Mouse (Mus musculus): ENCODE data around the gene Limch1.

Gene Limch1

DNA sequence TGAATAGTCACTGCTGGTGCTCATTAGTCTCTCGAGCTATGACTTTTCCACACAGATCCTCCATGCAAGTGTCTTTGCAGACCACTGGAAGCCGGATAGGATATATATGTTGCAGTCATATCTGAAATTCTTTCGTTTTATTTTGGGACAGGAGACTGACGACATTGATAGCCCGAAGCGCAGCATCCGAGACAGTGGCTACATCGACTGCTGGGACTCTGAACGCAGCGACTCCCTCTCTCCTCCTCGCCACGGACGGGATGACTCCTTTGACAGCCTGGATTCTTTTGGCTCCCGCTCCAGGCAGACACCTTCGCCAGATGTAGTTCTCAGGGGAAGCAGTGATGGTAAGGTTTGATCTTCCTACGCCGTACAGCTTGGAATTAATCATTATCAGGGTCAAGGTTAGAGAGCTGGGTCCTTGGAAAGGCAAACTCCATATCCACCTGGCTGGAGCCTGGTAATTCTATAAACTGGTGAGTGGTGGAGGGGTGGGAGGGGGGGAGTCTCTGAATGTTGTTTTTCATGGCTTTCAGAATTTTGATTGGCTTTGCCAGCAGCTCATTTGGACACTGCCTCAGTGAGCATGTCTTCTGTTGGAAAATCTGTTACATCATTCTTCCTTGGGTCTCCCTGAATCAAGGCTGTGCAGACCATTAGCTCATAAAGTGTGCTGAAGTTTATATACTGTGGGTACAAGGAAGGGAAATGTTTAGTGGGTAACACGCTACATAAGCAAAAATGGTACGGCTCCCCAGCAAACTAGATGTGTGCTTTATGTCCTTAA is 223.5 kb downstream of the Limch1 start:
- no peak for DNase-seq (ENCODE audit: low spot score in 2 of 2)

DNA sequence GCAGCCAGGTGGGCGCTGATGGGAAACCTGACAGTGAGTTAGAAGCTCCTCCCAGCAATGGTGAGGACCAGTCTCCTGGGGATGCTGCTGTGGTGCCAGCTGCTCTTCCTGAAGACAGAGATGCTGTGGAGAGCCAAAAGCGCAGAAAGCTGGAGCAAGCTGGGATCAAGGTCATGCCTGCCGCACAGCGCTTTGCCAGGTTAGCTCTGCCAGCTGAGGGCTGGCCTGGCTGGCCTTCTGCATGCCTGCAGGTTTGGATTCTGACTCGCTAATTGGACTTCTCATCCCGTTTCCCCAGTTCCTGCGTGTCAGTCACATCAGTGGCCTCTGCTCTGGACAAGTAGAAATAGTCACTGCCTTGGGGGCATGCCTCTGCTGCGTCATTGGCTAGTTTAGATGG is 230.0 kb downstream of the Limch1 start:
- no peak for DNase-seq (ENCODE audit: low spot score in 2 of 2)

DNA sequence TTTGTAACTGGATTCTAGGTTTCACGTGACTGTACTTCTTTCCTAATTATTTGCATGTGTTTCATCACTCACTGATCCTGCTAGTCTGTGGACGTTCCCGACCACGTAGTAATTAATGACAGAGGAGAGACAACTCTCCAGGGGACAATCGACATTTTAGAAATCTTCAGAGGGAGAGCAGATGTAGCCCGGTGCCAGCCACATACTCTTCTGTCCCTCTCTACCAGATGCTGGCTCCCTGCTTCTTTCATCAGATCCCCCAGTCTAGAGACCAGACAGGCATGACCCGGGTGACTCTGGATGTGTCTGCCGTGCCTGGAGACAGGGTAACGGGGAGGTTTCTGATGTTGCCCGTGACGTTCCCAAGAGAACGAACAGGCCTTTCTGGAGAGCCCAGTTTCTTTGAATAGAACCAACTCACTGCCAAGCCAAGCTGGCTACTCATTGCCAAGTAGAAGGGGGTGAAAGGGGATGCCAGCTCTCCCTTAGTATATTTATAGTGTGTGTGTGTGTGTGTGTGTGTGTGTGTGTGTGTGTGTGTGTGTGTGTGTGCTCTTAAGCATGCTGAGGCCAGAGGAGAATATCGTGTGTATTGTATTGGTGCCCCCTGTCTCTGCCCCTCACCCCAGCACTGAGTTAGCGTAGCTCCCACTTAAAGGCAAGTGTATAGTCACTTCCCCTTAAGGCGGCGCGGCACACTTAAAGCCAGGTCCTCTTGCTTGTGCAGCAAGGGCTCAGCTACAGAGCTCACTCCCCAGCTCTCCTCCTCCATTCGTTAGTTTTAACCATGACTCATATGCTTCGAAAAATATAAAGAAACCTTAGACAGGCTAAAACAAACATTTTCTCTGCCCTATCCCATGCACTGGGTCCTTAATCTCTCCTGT is 233.9 kb downstream of the Limch1 start:
- no peak for DNase-seq (ENCODE audit: low spot score in 2 of 2)

DNA sequence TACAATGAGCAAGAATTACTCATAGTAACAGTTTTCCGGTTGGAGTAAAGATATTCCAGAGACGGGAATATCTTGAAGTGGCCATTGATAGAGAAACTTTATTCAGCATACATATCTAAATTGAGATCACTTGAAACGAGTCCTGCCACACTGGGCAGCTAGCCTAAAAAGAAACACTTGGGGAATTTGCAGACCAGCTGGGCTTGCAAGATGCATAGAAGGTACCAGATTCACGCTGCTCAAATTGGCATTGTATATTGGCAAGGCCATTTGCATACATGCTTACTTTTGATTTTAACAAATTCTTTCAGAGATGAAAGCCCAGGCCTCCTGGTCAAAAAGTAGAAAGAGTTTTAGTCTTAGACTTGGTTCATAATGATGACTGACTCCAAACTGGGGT is 235.2 kb downstream of the Limch1 start:
- peak in 1 of 2 experiments; percentile 68 for DNase-seq (ENCODE audit: low spot score in 2 of 2)

DNA sequence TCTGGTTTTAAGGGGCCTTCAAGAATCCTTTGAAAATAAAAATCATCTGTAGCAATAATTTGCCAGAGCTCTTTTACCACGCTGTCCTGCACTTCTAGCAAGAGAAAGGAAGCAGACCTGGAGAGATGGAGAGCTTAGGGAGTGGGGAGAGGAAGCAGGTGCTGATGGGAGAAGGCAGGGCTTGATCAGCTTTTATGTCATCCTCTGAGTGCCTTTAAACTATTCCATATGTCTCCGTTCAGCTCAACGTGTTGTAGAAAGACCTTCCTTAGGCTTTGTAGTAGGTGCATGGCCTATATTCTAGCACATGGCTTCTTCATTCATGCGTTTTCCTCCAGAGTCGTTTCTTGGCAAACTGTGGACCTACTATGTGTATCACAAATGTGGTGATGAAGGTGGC is 237.5 kb downstream of the Limch1 start:
- DNase-seq (ENCODE audit: low spot score in 2 of 2) = no peak

DNA sequence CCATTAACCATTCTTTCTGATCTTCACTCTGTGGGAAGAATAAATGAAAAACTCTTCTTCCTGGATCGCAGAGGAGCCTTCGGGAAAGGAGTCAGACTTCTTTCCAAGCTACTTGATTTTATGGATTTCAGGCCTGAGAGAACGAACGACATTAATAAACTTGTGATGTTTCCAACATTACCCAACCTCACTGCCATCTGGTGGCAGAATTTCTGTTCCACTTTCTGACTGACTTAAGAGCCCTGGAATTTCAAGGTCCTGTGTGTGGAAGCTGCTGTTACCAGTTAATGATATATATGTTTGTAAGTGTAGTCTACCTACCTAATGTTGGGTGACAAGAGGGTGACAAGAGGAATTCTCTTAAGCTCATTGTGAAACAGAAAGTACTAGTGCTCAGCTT is 243.3 kb downstream of the Limch1 start:
- no peak for DNase-seq (ENCODE audit: low spot score in 2 of 2)

DNA sequence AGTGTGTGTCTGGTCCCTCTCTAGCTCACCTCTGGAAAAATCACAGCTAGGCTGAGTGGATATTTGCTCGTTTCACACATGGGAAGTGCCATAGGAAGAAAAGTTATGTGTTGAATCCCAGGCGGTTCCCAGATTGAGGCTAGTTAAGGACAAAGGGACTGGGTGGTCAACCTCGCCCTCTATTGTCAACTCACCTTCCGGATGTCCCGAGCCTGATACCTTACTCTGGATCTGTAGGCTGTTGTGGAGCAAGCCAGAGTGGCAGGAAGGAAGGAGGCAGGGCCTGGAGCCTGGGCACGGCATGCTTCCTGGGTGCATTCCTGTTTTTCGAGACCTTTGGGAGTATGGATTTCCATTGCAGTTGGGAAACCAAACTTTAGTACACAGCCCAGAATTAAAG is 243.9 kb downstream of the Limch1 start:
- no peak for DNase-seq (ENCODE audit: low spot score in 2 of 2)

DNA sequence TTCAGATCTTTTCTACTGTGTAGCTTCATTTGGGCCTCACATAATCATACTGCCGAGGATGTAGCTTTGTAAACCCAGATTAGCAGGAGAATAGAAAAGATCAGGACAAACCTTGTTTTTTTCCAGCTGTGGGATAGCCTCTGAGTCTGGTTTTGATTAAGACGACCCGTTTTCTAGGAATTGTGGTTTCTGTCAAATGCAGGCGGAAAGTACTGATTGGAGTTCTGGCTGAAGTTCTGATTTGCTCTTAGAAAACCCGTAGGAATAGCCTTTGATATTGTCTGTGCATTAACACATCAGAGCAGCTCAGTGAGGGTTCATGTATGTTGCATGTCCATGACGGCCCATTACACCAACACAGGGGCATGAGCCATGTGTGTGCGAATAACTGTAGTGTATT is 246.8 kb downstream of the Limch1 start:
- DNase-seq (ENCODE audit: low spot score in 2 of 2) = no peak

DNA sequence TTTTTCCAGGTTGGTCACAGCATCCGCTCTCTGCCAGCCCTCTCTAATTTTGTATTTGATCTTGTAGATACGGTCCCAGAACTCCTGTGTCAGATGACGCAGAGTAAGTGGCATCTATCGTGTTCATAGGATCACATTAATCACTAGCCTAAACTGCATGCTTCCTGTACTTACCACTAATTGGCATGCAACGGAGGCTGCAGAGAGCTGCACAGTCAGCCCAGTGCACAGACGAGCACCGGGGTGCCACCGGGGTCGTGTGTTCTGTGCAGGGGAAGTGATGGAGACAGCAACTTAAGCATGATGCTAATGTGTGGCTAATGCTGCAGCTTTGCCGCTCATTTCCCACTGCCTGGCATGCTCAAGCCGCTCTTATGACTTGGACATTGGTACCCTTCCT is 247.4 kb downstream of the Limch1 start:
- no peak for DNase-seq (ENCODE audit: low spot score in 2 of 2)

DNA sequence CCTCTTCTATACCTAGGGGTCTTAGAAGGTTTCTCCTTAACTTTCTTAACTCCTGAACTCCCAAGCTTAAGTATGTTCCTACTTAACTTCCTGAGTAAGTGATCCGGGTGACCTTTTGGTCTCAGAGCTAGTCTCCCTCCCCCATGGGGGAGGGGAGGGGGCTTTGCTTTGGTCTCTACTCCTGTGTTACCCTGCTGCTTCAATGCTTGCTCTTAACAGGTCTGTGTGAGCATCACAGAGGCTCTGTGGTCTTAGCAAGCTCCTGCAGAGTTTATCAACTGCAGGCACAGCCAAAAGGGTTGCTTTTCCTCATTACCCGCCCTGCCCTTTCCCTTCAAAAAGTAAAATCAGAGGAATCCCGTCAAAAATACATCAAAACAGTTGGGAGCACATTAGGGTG is 250.5 kb downstream of the Limch1 start:
- no peak for DNase-seq (ENCODE audit: low spot score in 2 of 2)

DNA sequence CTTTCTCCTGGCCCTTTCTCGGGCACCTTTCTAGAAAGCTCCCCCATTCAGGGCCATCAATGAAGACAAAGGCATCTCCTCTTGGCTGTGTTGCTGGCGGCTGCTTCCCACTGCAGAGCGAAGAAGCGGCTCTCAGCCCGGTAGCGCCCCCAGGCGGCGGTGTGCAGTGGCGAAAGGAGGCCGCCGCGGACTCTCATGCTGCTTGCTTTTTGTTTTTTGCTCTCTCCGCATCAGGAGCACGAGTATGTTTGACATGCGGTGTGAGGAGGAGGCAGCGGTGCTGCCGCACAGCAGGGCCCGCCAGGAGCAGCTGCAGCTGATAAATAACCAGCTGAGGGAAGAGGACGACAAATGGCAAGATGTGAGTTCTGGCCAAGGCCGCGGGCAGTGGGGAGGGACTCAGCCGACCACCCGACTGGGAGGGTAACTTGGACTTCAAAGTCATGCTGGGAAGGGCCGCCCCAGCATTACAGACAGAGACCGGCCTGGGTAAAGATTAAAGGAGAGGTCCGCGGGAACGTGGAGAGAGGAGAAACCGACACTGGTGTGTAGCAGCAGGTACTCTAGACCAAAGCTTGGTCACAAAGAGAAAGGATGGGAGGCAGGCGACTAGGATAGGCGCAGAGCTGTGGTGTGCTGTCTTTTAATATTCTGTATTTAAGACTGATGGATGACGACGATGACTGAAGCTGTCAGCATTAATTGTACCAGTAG is 251.4 kb downstream of the Limch1 start:
- DNase-seq (ENCODE audit: low spot score in 2 of 2) = peak; percentile 71 to 80

DNA sequence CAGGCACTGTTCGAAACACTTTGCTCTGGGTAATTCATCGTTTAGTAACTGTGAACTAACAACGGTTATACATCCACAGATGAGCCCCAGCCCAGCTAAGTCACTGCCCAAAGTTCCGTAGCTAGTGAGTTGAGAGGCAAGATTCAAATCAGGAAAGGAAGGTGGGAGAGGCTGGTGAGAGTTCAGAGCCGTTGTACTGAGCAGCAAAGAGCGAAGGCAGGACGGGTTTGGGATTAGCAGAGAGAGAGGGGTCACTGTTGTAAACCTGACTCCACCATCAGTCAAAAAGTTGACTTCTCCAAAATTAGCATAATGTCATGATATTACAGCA is 251.9 kb downstream of the Limch1 start:
- no peak for DNase-seq (ENCODE audit: low spot score in 2 of 2)

DNA sequence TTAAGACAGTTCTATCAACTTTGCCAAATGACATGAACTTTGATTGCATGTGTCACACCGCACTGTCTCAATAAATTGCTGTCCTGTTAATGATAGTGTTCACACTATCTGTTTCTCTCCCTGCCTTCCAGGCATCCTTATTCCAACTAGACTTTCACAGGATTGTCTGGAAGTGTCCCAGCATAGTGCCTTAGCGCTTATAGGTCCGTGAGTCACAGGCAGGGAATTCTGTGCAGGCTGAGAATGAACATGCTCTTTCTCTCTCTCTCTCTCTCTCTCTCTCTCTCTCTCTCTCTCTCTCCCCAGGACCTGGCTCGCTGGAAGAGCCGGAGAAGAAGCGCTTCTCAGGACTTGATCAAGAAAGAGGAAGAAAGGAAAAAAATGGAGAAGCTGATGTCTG is 252.7 kb downstream of the Limch1 start:
- DNase-seq (ENCODE audit: low spot score in 2 of 2) = no peak

DNA sequence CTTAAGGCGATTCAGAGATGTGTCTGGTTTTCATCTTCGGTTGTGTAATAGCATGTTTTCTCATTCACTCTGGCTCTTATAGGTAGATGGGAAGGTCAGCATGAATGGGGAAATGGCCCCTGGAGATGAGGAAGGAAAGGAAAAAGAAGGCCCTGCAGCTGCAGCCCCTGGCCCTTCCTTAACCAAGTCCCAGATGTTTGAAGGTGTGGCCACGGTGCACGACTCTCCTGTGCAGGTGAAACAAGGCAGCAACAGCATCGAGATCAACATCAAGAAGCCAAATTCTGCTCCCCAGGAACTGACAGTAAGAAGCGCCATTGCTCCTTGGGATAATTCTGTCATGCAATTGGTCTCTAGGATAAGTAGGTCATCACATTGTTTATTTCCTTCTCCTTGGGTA is 256.7 kb downstream of the Limch1 start:
- no peak for DNase-seq (ENCODE audit: low spot score in 2 of 2)

DNA sequence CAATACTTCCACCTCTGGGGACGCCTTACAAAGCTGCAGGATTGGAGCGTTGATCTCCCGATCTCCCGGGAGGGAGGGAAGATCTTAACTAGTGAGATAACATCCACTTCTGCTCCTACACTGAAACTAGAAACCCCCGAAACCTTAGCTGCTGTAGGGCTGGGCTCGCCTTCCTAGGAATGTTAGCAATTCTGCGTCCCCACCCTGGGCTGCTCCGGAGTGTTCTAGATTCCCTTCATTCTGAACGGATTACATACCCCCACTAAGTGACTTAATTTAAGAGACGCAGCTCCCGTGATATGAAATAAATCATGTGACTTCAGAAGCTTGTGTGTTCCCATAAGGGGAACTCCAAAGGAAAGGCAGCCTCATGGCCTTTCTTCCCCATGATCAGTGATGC is 259.0 kb downstream of the Limch1 start:
- DNase-seq (ENCODE audit: low spot score in 2 of 2) = no peak

DNA sequence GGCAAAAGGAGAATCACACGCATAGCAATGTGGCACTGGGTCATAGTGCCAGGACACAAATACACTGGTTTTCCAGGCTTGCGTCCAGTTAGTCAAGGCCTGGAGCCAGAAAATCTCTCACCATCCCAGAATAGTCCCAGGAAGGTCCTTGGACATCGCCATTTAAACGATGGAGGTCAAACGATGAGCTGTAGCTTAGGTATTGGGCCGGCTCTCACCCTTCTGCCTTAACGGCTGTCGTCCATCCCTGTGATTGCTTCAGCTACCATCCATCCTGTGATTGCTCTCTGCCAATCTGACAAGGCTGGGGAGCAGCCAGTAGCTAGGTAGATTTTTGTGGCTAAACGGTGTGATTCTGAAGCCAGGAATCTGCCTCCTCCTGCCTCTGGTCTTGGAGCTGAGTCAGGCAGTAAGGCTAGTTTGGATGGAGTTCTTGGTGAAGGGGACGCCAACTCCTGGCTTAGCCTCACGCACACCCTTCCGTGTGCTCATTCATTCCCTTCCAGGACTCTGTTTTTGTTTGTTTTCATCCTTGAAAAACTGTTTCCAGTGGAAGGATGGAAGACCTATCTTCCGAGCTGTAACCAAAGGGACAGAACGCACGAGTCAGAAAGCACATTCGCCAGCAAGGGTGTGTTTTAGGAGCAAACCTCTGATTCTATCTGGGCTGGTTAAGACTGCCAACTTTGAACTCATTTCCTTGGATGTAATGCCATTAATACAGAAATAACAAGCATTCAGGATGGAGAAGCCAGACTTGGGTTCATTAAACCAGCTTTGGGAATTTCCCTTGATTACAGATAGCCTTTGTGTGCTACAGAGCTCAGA is 265.6 kb downstream of the Limch1 start:
- DNase-seq (ENCODE audit: low spot score in 2 of 2) = no peak

DNA sequence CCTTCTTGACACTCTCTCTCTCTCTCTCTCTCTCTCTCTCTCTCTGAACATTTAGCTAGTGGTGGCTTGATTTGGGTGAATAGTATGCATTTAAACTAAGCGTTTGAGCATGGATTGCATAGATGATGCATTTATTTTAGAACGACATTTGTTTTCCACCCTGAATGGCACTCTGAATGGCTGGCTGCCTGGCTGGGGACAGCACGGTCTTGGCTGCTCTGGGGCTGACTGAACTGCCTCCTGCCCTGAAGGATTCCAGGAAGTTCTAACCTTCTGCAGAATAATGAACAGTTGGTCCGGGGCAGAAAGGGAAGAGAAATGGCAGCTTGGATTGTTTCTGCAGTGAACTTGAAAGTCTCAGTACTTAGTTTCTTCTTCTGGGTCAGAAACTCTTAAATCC is 266.4 kb downstream of the Limch1 start:
- peak in 1 of 2 experiments; percentile 33 for DNase-seq (ENCODE audit: low spot score in 2 of 2)

DNA sequence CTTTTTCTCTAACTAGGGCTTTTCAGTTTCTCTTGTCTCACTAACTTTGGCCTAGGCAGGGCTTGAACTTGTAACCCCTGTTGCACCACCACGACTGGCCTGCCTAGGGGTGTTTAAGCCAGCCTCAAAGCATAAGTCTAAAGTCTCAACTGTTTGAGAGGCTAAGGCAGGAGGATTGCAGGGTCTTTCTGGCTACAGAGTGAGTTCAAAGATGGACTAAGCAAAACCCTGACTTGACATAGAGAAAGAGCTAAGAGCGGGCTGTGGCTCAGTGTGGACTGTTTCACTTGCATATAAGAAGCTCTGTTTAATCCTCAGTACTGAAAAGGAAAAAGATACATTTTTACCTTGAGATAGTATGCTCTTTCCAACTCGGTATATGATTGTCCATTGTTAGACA is 268.3 kb downstream of the Limch1 start:
- DNase-seq (ENCODE audit: low spot score in 2 of 2) = no peak

DNA sequence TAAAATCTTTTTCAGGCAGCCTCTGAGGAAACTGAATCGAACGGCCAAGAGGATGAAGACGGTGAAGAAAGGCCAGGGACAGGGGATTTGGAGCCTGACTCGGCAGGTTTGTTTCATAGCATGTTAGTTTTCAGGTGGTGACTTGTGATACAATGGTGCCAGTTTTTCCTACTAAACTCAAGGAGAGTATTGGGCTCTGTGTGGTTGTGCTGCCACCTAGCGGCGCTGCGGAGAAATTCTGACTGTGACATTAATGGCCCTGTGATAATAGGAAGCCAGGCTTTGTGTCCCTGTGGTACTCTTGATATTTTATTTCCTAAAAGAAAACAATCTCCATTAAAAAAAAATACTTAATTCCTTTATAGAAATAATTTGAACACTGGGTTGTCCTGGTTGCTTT is 270.8 kb downstream of the Limch1 start:
- DNase-seq (ENCODE audit: low spot score in 2 of 2) = peak; percentile 51 to 62

DNA sequence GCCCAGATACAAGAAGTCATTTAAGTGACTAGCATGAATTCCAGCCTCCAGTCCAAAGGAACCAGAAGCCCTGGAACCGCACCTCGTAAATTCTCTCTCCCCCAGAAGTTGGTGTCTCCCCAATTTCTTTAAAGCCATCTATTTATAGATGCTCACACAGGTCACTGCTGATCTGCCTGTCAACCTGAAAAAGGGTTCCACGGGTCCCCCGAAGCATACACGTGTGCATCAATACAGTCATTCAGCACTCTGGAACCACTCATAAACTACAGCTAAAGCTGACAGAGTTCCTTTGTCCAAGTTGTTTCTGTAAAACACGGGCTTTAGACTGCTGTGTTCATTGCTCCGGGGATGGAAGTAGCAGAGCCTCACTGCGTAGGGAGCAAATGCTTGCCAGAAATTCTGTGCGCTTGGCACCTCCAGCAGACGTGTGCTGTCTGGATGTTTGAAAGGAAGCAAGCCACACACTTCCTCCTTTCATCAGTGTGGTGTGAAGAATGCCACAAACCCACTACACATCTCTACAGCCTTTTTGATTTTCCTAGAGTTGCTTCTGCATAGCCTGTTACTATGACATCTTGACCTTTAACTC is 278.9 kb downstream of the Limch1 start:
- no peak for DNase-seq (ENCODE audit: low spot score in 2 of 2)

DNA sequence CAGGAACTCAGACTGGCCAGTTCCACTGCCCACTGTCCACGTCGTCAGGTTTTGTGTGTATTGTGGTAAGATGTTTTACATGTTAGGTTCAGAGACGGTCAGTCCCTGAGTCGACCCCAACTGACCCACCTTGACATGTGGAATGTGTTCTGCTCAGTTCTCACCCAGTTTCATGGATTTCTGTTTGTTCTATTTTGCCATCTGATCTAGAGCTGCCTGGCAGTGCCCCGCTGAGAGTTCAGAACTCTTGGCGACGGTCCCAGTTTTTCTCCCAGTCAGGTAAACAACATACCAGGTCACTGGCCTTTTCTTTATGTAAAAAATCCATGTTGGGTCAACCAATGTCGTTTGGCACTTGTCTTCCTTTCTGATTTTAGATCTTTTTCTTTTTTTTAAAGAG is 279.5 kb downstream of the Limch1 start:
- no peak for DNase-seq (ENCODE audit: low spot score in 2 of 2)

Measured in right cerebral cortex, postnatal 36 days (tissue).